ENCODE assay signal across 8 mouse cellular contexts in genomic region chr5:76658084-76658934, GRCm38 (mm10). TPM values are rescaled to one million over a fixed set of nuclear protein-coding genes. Genes with fewer than 3 reads are reported as not detected.
DNase-seq lines count a peak whose midpoint lies in the region; ATAC-seq and TF ChIP-seq lines count a peak whose summit lies in the region.

No protein-coding gene starts in this region.

- H3K27me3 ChIP-seq in heart, embryonic 14.5 days (ENCODE audit: control insufficient read depth, insufficient read depth, low read length) = no peaks in the 10 kb centered on the region; the same call in 1 of the 2 replicates
- peaks cover 12% of the 10 kb centered on the region; the same call in 1 of the 2 replicates for H3K27me3 ChIP-seq in midbrain, embryonic 12.5 days
- no peaks in the 10 kb centered on the region for H3K27me3 ChIP-seq in stomach, embryonic 15.5 days (replicated peaks)

- TF ChIP-seq CTCF in cortical plate, adult 2 months (IDR thresholded peaks at IDR 0.05; ENCODE audit: extremely low read depth, insufficient read depth, low read length) = no peak

- peak; percentile 5 for DNase-seq in kidney, adult 18-20 months
- no peak for DNase-seq in kidney, adult 8-10 months
- peak; percentile 70 for DNase-seq in MEL-GATA-1-ER (ENCODE audit: extremely low read depth, low read depth)
- peak; percentile 59 for DNase-seq in left cerebral cortex, postnatal 4 days

- H3K4me3 ChIP-seq in cortical plate, adult 2 months (ENCODE audit: insufficient read depth, low read length) = peak overlapping the region; percentile 86
- H3K4me3 ChIP-seq in heart, embryonic 14.5 days (ENCODE audit: control insufficient read depth in 1 of 2, insufficient read depth in 1 of 2, low read depth in 1 of 2, low read length in 2 of 2) = peak overlapping the region; percentile 65 to 75
- peak overlapping the region; percentile 88 for H3K4me3 ChIP-seq in midbrain, embryonic 12.5 days
- peak overlapping the region; percentile 65 for H3K4me3 ChIP-seq in stomach, embryonic 15.5 days (replicated peaks)

- H3K27ac ChIP-seq in cortical plate, adult 2 months (ENCODE audit: insufficient read depth, low read length) = peak overlapping the region; percentile 89
- H3K27ac ChIP-seq in heart, embryonic 14.5 days (replicated peaks in 1 of 2; ENCODE audit: control insufficient read depth in 1 of 2, insufficient read depth in 1 of 2, low read depth in 2 of 2, low read length in 2 of 2) = no peak overlapping the region
- H3K27ac ChIP-seq in midbrain, embryonic 12.5 days (replicated peaks) = peak overlapping the region; percentile 97
- H3K27ac ChIP-seq in stomach, embryonic 15.5 days = peak overlapping the region; percentile 46

- no peak for TF ChIP-seq POLR2A in cortical plate, adult 2 months (IDR thresholded peaks at IDR 0.05; ENCODE audit: extremely low read depth, insufficient read depth, low read length)

- H3K36me3 ChIP-seq in heart, embryonic 14.5 days (ENCODE audit: control insufficient read depth, insufficient read depth, low read length) = no peaks in the 10 kb centered on the region
- H3K36me3 ChIP-seq in midbrain, embryonic 12.5 days = no peaks in the 10 kb centered on the region
- no peaks in the 10 kb centered on the region for H3K36me3 ChIP-seq in stomach, embryonic 15.5 days

- peak; percentile 69 for ATAC-seq in heart, embryonic 14.5 days (ENCODE audit: insufficient number of reproducible peaks, insufficient read depth, low FRiP score, low read depth)
- ATAC-seq in midbrain, embryonic 12.5 days (ENCODE audit: low FRiP score, low read depth) = peak; percentile 82
- ATAC-seq in stomach, embryonic 15.5 days (ENCODE audit: insufficient read depth, low FRiP score, low read depth) = peak; percentile 84

- no peaks in the 10 kb centered on the region for H3K9me3 ChIP-seq in heart, embryonic 14.5 days (ENCODE audit: control insufficient read depth, low read length)
- H3K9me3 ChIP-seq in midbrain, embryonic 12.5 days = no peaks in the 10 kb centered on the region
- H3K9me3 ChIP-seq in stomach, embryonic 15.5 days = no peaks in the 10 kb centered on the region

- H3K9ac ChIP-seq in heart, embryonic 14.5 days (ENCODE audit: low read length) = peak overlapping the region; percentile 83
- peak overlapping the region; percentile 98 for H3K9ac ChIP-seq in midbrain, embryonic 12.5 days (replicated peaks)
- peak overlapping the region; percentile 48 for H3K9ac ChIP-seq in stomach, embryonic 15.5 days

- 9% methylated on average over 38 of the region's 38 CpGs for WGBS in heart, embryonic 14.5 days
- WGBS in midbrain, embryonic 12.5 days = under 1% methylated on average over 37 of the region's 38 CpGs
- 1% methylated on average over 38 of the region's 38 CpGs for WGBS in stomach, embryonic 15.5 days

- peaks cover 2% of the 10 kb centered on the region; the same call in 1 of the 2 replicates for H3K4me1 ChIP-seq in cortical plate, adult 2 months (ENCODE audit: control insufficient read depth, insufficient read depth, low read length)
- peaks cover 2% of the 10 kb centered on the region in 2 experiments; a peak in 1 of 4 replicates for H3K4me1 ChIP-seq in heart, embryonic 14.5 days (ENCODE audit: control insufficient read depth in 2 of 2, insufficient read depth in 2 of 2, low read length in 2 of 2)
- H3K4me1 ChIP-seq in midbrain, embryonic 12.5 days = peaks cover 21% of the 10 kb centered on the region
- peaks cover 10% of the 10 kb centered on the region; the same call in 1 of the 2 replicates for H3K4me1 ChIP-seq in stomach, embryonic 15.5 days

- H3K4me2 ChIP-seq in heart, embryonic 14.5 days (ENCODE audit: low read length) = peak overlapping the region; percentile 99
- H3K4me2 ChIP-seq in midbrain, embryonic 12.5 days (replicated peaks) = peak overlapping the region; percentile 76
- peak overlapping the region; percentile 98 for H3K4me2 ChIP-seq in stomach, embryonic 15.5 days

- intact Hi-C loops in left cerebral cortex, postnatal 4 days (cut with DNase I) = loop anchor here (5.0 kb wide), 1 partner anchor 189 kb away; no protein-coding TSS in a partner anchor

RNA-seq across cellular contexts. Expression of gene C530008M17Rik, which starts 2.0 kb away (rescaled TPM):
- 26.5 and 30.0 TPM in 2 replicates for polyA plus RNA-seq in cortical plate, adult 2 months (2012; rRNA removed)
- polyA plus RNA-seq in heart, embryonic 14.5 days (2014; fragmentation: Nextera tagmentation; extraction: Ambion mirVana) = 36.1 and 38.0 TPM in 2 replicates
- total RNA-seq in left cerebral cortex, postnatal 4 days (2021) = 100 to 1,000 TPM; 282 to 293 TPM
- 74.1 and 79.0 TPM in 2 replicates for polyA plus RNA-seq in midbrain, embryonic 12.5 days (2016; fragmentation: Nextera tagmentation; extraction: Ambion mirVana)
- 15.8 and 18.0 TPM in 2 replicates for polyA plus RNA-seq in stomach, embryonic 15.5 days (2015; fragmentation: Nextera tagmentation; extraction: Ambion mirVana)

Comparison
In these comparisons a context has a peak if more than half of its experiments do, and no peak if none do; other contexts are left out.
1. DNase-seq: peak in kidney, adult 18-20 months (single experiment), MEL-GATA-1-ER (single experiment) and left cerebral cortex, postnatal 4 days (single experiment); none in kidney, adult 8-10 months (0 of 2).
2. H3K27ac ChIP-seq: peak in cortical plate, adult 2 months (single experiment), midbrain, embryonic 12.5 days (single experiment) and stomach, embryonic 15.5 days (single experiment); none in heart, embryonic 14.5 days (0 of 2).
3. H3K9ac ChIP-seq: peak in every context shown above with its lines; median percentile 98 in midbrain, embryonic 12.5 days; 83 in heart, embryonic 14.5 days; 48 in stomach, embryonic 15.5 days.
4. Peak in every context shown above with its lines, with median percentiles within 50 percentile points of each other: H3K4me3 ChIP-seq, ATAC-seq and H3K4me2 ChIP-seq.